Mouse (Mus musculus): ENCODE data around the gene Crp. TPM values are rescaled to one million over a fixed set of nuclear protein-coding genes. Genes with fewer than 3 reads are reported as not detected.

Gene Crp
- polyA plus RNA-seq, 1 experiment from 2014 or later, result 0.10 TPM

GRCm38 (mm10) chr1:172711962-172712361 lies 14.1 kb downstream of the Crp start:
- Histone ChIP-seq H3K4me2 (no peak overlapping the region), H3K36me3 (no peaks in the 10 kb centered on the region), H3K27me3 (replicated peaks) (peaks cover 4% of the 10 kb centered on the region), H3K4me3 (no peak overlapping the region), H3K27ac (ENCODE audit: poor library complexity, severe bottlenecking) (peak overlapping the region; percentile 56), H3K9me3 (replicated peaks) (no peaks in the 10 kb centered on the region; the same call in 1 of the 2 replicates), H3K4me1 (replicated peaks) (no peaks in the 10 kb centered on the region), H3K9ac (no peak overlapping the region)
- ATAC-seq (ENCODE audit: insufficient number of reproducible peaks, low FRiP score), result no peak
- WGBS, result 53% methylated on average over 4 of the region's 4 CpGs

GRCm38 (mm10) chr1:172751241-172751640 lies 53.4 kb downstream of the Crp start:
- no peak for ATAC-seq (ENCODE audit: insufficient number of reproducible peaks, low FRiP score)
- H3K36me3 ChIP-seq, result no peaks in the 10 kb centered on the region
- H3K4me3 ChIP-seq, result no peak overlapping the region
- H3K27me3 ChIP-seq (replicated peaks), result no peaks in the 10 kb centered on the region
- no peaks in the 10 kb centered on the region for H3K9me3 ChIP-seq (replicated peaks)
- H3K9ac ChIP-seq, result no peak overlapping the region
- H3K4me1 ChIP-seq (replicated peaks), result no peaks in the 10 kb centered on the region
- H3K27ac ChIP-seq (ENCODE audit: poor library complexity, severe bottlenecking), result no peak overlapping the region
- H3K4me2 ChIP-seq, result no peak overlapping the region
- 66% methylated on average over 3 of the region's 3 CpGs for WGBS

GRCm38 (mm10) chr1:172755151-172755550 lies 57.3 kb downstream of the Crp start:
- no peak overlapping the region for H3K4me3 ChIP-seq
- H3K4me1 ChIP-seq (replicated peaks), result no peaks in the 10 kb centered on the region
- H3K27ac ChIP-seq (ENCODE audit: poor library complexity, severe bottlenecking), result no peak overlapping the region
- 75% methylated on average over 7 of the region's 7 CpGs for WGBS
- H3K4me2 ChIP-seq, result no peak overlapping the region
- no peak overlapping the region for H3K9ac ChIP-seq
- H3K36me3 ChIP-seq, result no peaks in the 10 kb centered on the region
- no peak for ATAC-seq (ENCODE audit: insufficient number of reproducible peaks, low FRiP score)
- H3K9me3 ChIP-seq (replicated peaks), result no peaks in the 10 kb centered on the region
- H3K27me3 ChIP-seq (replicated peaks), result no peaks in the 10 kb centered on the region

GRCm38 (mm10) chr1:172759525-172759924 lies 61.7 kb downstream of the Crp start:
- 79% methylated on average over 1 of the region's 1 CpGs for WGBS
- no peak for ATAC-seq (ENCODE audit: insufficient number of reproducible peaks, low FRiP score)

GRCm38 (mm10) chr1:172779195-172779594 lies 81.3 kb downstream of the Crp start:
- H3K9ac ChIP-seq, result no peak overlapping the region
- no peak overlapping the region for H3K4me3 ChIP-seq
- no peaks in the 10 kb centered on the region for H3K27me3 ChIP-seq (replicated peaks)
- no peak overlapping the region for H3K4me2 ChIP-seq
- no peaks in the 10 kb centered on the region for H3K4me1 ChIP-seq (replicated peaks)
- no peaks in the 10 kb centered on the region for H3K36me3 ChIP-seq
- 79% methylated on average over 5 of the region's 5 CpGs for WGBS
- H3K27ac ChIP-seq (ENCODE audit: poor library complexity, severe bottlenecking), result no peak overlapping the region
- no peaks in the 10 kb centered on the region for H3K9me3 ChIP-seq (replicated peaks)
- ATAC-seq (ENCODE audit: insufficient number of reproducible peaks, low FRiP score), result no peak

More at GRCm38 (mm10) chr1:172759525-172759924, 61.7 kb downstream of the Crp start:
- Histone ChIP-seq H3K4me3 (no peak overlapping the region), H3K27me3 (replicated peaks) (no peaks in the 10 kb centered on the region), H3K4me2 (no peak overlapping the region), H3K9me3 (replicated peaks) (no peaks in the 10 kb centered on the region), H3K4me1 (replicated peaks) (no peaks in the 10 kb centered on the region), H3K9ac (no peak overlapping the region), H3K27ac (ENCODE audit: poor library complexity, severe bottlenecking) (no peak overlapping the region), H3K36me3 (no peaks in the 10 kb centered on the region)

DNA sequence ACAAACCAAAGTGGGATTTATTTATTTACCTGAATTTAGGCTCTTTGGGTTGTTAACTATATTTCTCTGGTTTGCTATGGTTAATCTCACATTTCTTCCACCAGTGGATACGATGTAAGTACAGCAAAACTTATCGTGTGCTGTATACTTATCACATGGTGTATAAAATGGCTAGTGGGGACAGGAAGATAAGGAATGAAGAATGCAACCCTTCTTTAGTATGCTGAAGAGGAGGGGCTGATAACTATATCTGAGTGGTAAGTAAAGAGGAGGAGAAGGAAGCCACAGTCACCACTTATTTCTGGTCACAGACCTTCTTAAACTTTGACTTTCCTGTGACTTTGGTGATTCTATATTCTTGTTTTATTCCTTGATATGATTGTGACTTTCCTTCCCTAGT lies 87.5 kb downstream of the Crp start:
- H3K36me3 ChIP-seq, result no peaks in the 10 kb centered on the region
- H3K27ac ChIP-seq (ENCODE audit: poor library complexity, severe bottlenecking), result no peak overlapping the region
- no peaks in the 10 kb centered on the region for H3K4me1 ChIP-seq (replicated peaks)
- ATAC-seq (ENCODE audit: insufficient number of reproducible peaks, low FRiP score), result no peak
- H3K9ac ChIP-seq, result no peak overlapping the region
- no peaks in the 10 kb centered on the region for H3K27me3 ChIP-seq (replicated peaks)
- no peak overlapping the region for H3K4me2 ChIP-seq
- H3K9me3 ChIP-seq (replicated peaks), result no peaks in the 10 kb centered on the region
- H3K4me3 ChIP-seq, result no peak overlapping the region
- WGBS, result 41% methylated on average over 2 of the region's 2 CpGs

- Histone ChIP-seq H3K27me3 (replicated peaks) (no peaks in the 10 kb centered on the region), H3K9me3 (replicated peaks) (no peaks in the 10 kb centered on the region), H3K4me2 (no peak overlapping the region), H3K4me1 (replicated peaks) (no peaks in the 10 kb centered on the region), H3K9ac (no peak overlapping the region), H3K27ac (ENCODE audit: poor library complexity, severe bottlenecking) (no peak overlapping the region), H3K4me3 (no peak overlapping the region), H3K36me3 (no peaks in the 10 kb centered on the region)
- WGBS, result 10% methylated on average over 1 of the region's 1 CpGs
- no peak for ATAC-seq (ENCODE audit: insufficient number of reproducible peaks, low FRiP score)
These were observed 88.0 kb downstream of the Crp start for GRCm38 (mm10) chr1:172785886-172786285.

GRCm38 (mm10) chr1:172828975-172829374 lies 131.1 kb downstream of the Crp start:
- no peak overlapping the region for H3K4me3 ChIP-seq
- ATAC-seq (ENCODE audit: insufficient number of reproducible peaks, low FRiP score), result no peak
- no peaks in the 10 kb centered on the region for H3K9me3 ChIP-seq (replicated peaks)
- no peak overlapping the region for H3K27ac ChIP-seq (ENCODE audit: poor library complexity, severe bottlenecking)
- no peak overlapping the region for H3K9ac ChIP-seq
- H3K27me3 ChIP-seq (replicated peaks), result no peaks in the 10 kb centered on the region
- H3K4me1 ChIP-seq (replicated peaks), result no peaks in the 10 kb centered on the region
- H3K4me2 ChIP-seq, result no peak overlapping the region
- no peaks in the 10 kb centered on the region for H3K36me3 ChIP-seq
- WGBS, result 68% methylated on average over 2 of the region's 2 CpGs

DNA sequence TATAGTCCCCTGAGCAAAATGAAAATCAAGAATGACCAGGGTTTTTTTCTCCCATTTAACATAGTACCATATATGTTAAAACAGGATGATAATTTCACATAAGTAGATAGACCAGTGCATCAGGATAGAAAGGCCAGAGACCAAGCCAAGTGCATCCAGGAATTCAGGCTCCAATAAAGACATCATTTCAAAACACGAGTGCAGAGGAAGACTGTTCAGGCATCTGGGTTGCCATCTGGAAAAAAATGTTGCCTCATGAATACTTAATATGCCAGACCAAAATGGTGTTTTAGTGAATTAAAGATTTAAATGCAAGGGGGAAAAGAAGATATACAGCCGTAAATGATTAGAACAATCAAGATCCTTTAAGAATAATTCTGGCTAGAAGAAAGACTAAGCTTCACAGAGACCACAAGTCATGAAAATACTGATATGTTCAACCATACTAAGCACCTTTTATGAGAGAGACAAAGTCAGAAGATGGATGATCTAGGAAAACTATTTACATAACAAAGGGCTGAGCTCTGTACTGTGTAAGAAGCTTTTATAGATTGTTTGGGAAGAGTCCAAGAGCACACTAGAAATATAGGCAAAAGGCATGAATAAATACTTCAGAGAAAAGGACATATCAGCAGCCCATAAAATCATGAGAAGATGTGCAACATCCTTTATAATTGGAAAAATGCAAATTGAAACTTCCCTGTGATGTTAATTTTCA lies 149.3 kb downstream of the Crp start:
- H3K9me3 ChIP-seq (replicated peaks), result no peaks in the 10 kb centered on the region
- ATAC-seq (ENCODE audit: insufficient number of reproducible peaks, low FRiP score), result no peak
- H3K4me3 ChIP-seq, result no peak overlapping the region
- no peaks in the 10 kb centered on the region for H3K36me3 ChIP-seq
- H3K27me3 ChIP-seq (replicated peaks), result no peaks in the 10 kb centered on the region
- H3K27ac ChIP-seq (ENCODE audit: poor library complexity, severe bottlenecking), result no peak overlapping the region
- H3K4me2 ChIP-seq, result no peak overlapping the region
- 65% methylated on average over 2 of the region's 2 CpGs for WGBS
- no peak overlapping the region for H3K9ac ChIP-seq
- no peaks in the 10 kb centered on the region for H3K4me1 ChIP-seq (replicated peaks)

DNA sequence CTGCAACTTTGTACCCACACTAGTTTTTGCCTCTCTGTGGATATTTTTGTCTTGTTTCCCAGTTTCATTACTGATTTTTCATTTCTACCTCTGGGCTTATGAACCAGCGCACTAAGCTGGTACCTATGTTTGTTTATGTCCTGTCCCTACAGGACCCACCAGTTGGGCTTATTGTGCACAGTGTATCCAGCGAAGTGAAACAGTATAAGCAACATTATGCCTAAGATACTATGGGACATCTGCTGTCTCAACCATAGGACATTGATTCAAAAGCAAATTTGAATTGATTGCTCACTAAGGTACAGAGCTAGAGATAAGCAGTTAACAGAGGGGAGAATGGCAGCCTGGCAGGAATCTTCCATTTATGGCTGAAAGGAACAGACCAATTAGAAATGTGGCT lies 150.3 kb downstream of the Crp start:
- no peaks in the 10 kb centered on the region for H3K4me1 ChIP-seq (replicated peaks)
- no peak overlapping the region for H3K9ac ChIP-seq
- no peak overlapping the region for H3K4me2 ChIP-seq
- ATAC-seq (ENCODE audit: insufficient number of reproducible peaks, low FRiP score), result no peak
- no peaks in the 10 kb centered on the region for H3K27me3 ChIP-seq (replicated peaks)
- H3K27ac ChIP-seq (ENCODE audit: poor library complexity, severe bottlenecking), result no peak overlapping the region
- WGBS, result 81% methylated on average over 2 of the region's 2 CpGs
- H3K36me3 ChIP-seq, result no peaks in the 10 kb centered on the region
- no peak overlapping the region for H3K4me3 ChIP-seq
- no peaks in the 10 kb centered on the region for H3K9me3 ChIP-seq (replicated peaks)

- Histone ChIP-seq H3K4me1 (replicated peaks) (no peaks in the 10 kb centered on the region), H3K36me3 (no peaks in the 10 kb centered on the region), H3K4me2 (no peak overlapping the region), H3K4me3 (no peak overlapping the region), H3K27ac (ENCODE audit: poor library complexity, severe bottlenecking) (no peak overlapping the region), H3K9ac (no peak overlapping the region), H3K9me3 (replicated peaks) (no peaks in the 10 kb centered on the region), H3K27me3 (replicated peaks) (no peaks in the 10 kb centered on the region)
- 79% methylated on average over 4 of the region's 4 CpGs for WGBS
- ATAC-seq (ENCODE audit: insufficient number of reproducible peaks, low FRiP score), result no peak
These were observed 177.4 kb downstream of the Crp start for GRCm38 (mm10) chr1:172875265-172875664.

- Histone ChIP-seq H3K9me3 (replicated peaks) (no peaks in the 10 kb centered on the region), H3K9ac (no peak overlapping the region), H3K27ac (ENCODE audit: poor library complexity, severe bottlenecking) (no peak overlapping the region), H3K4me1 (replicated peaks) (no peaks in the 10 kb centered on the region), H3K27me3 (replicated peaks) (no peaks in the 10 kb centered on the region), H3K4me2 (no peak overlapping the region), H3K4me3 (no peak overlapping the region), H3K36me3 (no peaks in the 10 kb centered on the region)
- WGBS, result 75% methylated on average over 1 of the region's 1 CpGs
- ATAC-seq (ENCODE audit: insufficient number of reproducible peaks, low FRiP score), result no peak
These were observed 178.8 kb downstream of the Crp start for GRCm38 (mm10) chr1:172876675-172877074.

Measured in heart, embryonic 12.5 days (tissue).